Mouse (Mus musculus): ENCODE measurements around the gene Arhgap22. TPM values are rescaled to one million over a fixed set of nuclear protein-coding genes. Genes with fewer than 3 reads are reported as not detected.

Arhgap22 gene
- polyA plus RNA-seq, 1 experiment, result 9.0 TPM

DNA sequence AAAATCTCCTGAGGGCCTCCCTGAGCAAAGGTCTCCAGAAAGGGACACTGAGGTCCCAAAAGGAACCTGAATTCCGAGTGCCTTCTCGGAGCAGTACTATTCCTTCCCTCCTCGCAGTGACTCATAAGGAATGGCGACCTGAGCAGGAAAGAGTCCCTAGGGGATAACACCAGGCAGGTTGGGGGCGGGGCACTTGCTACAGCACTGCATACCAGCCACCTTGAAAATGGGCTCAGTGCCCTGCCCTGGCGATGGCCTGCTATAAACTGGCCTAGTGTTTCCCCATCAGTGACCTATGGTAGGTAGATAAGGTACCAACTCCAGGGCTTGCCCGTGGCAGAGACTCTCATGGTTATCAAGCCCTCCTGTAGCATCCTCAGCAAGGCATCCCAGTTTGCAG, 100.3 kb downstream of the Arhgap22 start:
- DNase-seq, result peak; percentile 42
- Histone ChIP-seq H3K27ac (ENCODE audit: insufficient read depth, low read depth, low read length) (no peak overlapping the region), H3K27me3 (replicated peaks; ENCODE audit: control insufficient read depth, insufficient read depth, low read length) (no peaks in the 10 kb centered on the region), H3K4me1 (ENCODE audit: control insufficient read depth, insufficient read depth, low read length) (no peaks in the 10 kb centered on the region), H3K36me3 (ENCODE audit: control insufficient read depth, insufficient read depth, low read length) (no peaks in the 10 kb centered on the region), H3K4me3 (ENCODE audit: insufficient read depth, low read depth, low read length) (no peak overlapping the region)
- TF ChIP-seq POLR2A (IDR thresholded peaks at IDR 0.05; ENCODE audit: low read depth, low read length) (no peak), CTCF (conservative IDR thresholded peaks at IDR 0.05; ENCODE audit: insufficient read depth, insufficient read length, low read depth, low read length) (no peak)
- WGBS, result 41% methylated on average over 7 of the region's 7 CpGs

DNA sequence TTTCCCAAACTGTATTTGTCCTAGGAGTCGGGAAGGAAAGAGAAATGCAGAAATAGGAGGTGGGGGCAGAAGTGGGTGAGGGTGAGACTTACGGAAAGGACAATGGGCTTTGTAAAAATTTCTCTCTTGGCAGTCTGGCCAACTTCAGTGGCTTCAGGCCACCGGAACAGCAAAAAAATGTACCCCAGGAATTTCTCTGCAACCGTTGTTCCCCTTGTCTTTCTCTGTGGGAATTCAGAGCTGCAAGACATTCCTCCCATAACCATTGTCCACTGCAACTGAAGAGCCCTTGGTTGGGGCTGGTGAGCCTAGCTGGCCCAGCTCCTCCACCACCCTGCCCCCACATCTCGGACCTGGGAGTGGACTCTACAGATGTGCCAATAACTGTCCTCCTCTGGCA, 101.3 kb downstream of the Arhgap22 start:
- Histone ChIP-seq H3K36me3 (ENCODE audit: control insufficient read depth, insufficient read depth, low read length) (no peaks in the 10 kb centered on the region), H3K27me3 (replicated peaks; ENCODE audit: control insufficient read depth, insufficient read depth, low read length) (no peaks in the 10 kb centered on the region), H3K4me3 (ENCODE audit: insufficient read depth, low read depth, low read length) (no peak overlapping the region), H3K4me1 (ENCODE audit: control insufficient read depth, insufficient read depth, low read length) (no peaks in the 10 kb centered on the region), H3K27ac (ENCODE audit: insufficient read depth, low read depth, low read length) (no peak overlapping the region)
- WGBS, result 71% methylated on average over 5 of the region's 5 CpGs
- DNase-seq, result no peak
- TF ChIP-seq CTCF (conservative IDR thresholded peaks at IDR 0.05; ENCODE audit: insufficient read depth, insufficient read length, low read depth, low read length) (no peak), POLR2A (IDR thresholded peaks at IDR 0.05; ENCODE audit: low read depth, low read length) (no peak)

DNA sequence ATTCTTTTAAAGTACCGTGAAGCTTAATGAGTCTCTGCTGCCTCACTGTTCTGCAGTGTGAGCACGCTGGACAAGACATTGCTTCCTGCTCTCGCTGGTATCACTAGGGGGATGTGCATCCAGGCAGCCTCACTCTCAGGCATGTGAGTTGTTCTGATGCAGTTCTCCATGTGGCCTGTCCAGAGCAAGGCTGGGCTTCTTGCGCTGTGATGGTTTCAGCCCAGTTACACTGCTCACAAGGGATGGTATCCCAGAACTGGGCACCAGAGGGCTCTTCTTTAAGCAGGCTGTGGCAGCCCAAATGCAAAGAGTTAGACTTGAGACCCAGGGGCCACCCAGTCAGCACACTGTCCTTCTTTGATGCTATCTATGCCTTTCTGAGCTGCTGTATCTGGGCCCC, 101.9 kb downstream of the Arhgap22 start:
- Histone ChIP-seq H3K27me3 (replicated peaks; ENCODE audit: control insufficient read depth, insufficient read depth, low read length) (no peaks in the 10 kb centered on the region), H3K4me1 (ENCODE audit: control insufficient read depth, insufficient read depth, low read length) (no peaks in the 10 kb centered on the region), H3K4me3 (ENCODE audit: insufficient read depth, low read depth, low read length) (no peak overlapping the region), H3K27ac (ENCODE audit: insufficient read depth, low read depth, low read length) (no peak overlapping the region), H3K36me3 (ENCODE audit: control insufficient read depth, insufficient read depth, low read length) (no peaks in the 10 kb centered on the region)
- no peak for DNase-seq
- WGBS, result 49% methylated on average over 4 of the region's 4 CpGs
- TF ChIP-seq POLR2A (IDR thresholded peaks at IDR 0.05; ENCODE audit: low read depth, low read length) (no peak), CTCF (conservative IDR thresholded peaks at IDR 0.05; ENCODE audit: insufficient read depth, insufficient read length, low read depth, low read length) (no peak)

DNA sequence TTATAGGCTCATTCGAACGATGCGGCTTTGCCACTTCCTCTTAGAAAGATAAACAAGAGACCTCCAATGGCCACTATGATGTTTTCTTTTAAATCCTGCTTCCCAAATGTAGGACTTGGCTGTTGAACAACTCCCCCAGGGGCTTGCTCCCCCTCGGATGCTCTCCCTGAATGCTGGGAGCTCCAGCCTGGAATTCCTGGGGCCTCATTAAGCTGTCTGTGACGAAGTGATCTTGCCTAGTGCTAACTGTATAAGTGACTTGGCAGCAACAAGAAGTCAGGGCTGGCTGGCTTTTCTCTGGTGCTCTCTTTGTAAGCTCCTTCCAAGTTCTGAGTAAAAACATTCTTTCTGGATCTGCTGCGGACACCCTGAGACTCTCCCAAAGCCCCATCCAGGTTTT, 104.1 kb downstream of the Arhgap22 start:
- no peaks in the 10 kb centered on the region for H3K36me3 ChIP-seq (ENCODE audit: control insufficient read depth, insufficient read depth, low read length)
- 48% methylated on average over 6 of the region's 6 CpGs for WGBS
- no peak overlapping the region for H3K4me3 ChIP-seq (ENCODE audit: insufficient read depth, low read depth, low read length)
- DNase-seq, result no peak
- TF ChIP-seq CTCF (conservative IDR thresholded peaks at IDR 0.05; ENCODE audit: insufficient read depth, insufficient read length, low read depth, low read length) (no peak), POLR2A (IDR thresholded peaks at IDR 0.05; ENCODE audit: low read depth, low read length) (no peak)
- peaks cover 11% of the 10 kb centered on the region for H3K4me1 ChIP-seq (ENCODE audit: control insufficient read depth, insufficient read depth, low read length)
- no peak overlapping the region for H3K27ac ChIP-seq (ENCODE audit: insufficient read depth, low read depth, low read length)
- no peaks in the 10 kb centered on the region for H3K27me3 ChIP-seq (replicated peaks; ENCODE audit: control insufficient read depth, insufficient read depth, low read length)

DNA sequence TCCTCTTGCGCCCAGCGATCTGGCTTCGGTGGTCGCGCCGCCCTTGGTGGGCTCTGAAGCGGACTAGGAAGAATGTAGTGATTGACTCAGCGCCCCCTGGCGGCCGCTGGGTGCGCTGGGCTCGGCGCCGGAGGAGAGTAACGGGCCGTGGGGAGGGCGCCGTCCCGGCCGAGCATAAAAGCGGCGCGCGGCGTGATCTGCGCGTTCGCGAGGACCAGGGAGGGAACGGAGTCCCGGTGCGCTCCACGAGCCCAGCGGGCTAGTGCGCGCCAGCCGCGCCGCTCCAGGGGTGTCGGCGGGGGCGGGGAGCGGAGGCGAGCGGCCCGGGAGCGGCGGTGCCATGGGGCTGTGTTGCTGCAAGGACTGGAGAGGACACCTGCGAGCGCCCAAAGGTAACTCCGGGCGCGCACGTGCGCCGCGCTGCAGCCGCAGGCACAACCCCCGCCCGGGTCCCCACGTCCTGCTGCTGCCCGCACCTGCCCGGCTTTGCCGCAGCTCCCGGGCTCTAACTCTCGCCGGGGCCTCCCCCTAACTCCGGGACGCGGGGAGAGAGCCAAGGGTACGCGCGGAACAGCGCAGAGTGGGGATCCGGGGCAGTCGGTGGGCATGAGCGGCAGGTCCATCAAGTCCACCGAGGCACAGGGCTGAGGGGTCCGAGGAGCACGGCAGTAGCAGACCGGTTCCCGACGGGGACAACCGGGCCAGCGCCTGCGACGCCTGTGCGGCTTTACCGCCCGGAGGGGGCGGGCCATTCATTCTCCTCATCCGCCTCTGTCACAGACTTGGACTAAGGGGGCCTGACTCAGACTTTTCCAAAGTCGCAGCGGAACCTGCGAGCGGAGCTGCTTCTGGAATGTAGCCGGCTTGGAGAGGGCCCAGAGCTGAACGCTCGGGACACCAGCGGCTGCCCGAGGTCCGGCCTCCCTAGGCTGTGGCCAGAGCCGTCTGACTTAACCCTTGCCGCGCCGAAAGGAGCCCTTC, 106.0 kb downstream of the Arhgap22 start:
- WGBS, result 1% methylated on average over 106 of the region's 106 CpGs
- Histone ChIP-seq H3K27me3 (replicated peaks; ENCODE audit: control insufficient read depth, insufficient read depth, low read length) (no peaks in the 10 kb centered on the region), H3K27ac (ENCODE audit: insufficient read depth, low read depth, low read length) (peak overlapping the region; percentile 77), H3K4me3 (ENCODE audit: insufficient read depth, low read depth, low read length) (peak overlapping the region; percentile 68), H3K36me3 (ENCODE audit: control insufficient read depth, insufficient read depth, low read length) (no peaks in the 10 kb centered on the region), H3K4me1 (ENCODE audit: control insufficient read depth, insufficient read depth, low read length) (peaks cover 11% of the 10 kb centered on the region)
- DNase-seq, result peak; percentile 83
- TF ChIP-seq POLR2A (IDR thresholded peaks at IDR 0.05; ENCODE audit: low read depth, low read length), result no peak
- TF ChIP-seq CTCF (conservative IDR thresholded peaks at IDR 0.05; ENCODE audit: insufficient read depth, insufficient read length, low read depth, low read length), result peak; percentile 56

DNA sequence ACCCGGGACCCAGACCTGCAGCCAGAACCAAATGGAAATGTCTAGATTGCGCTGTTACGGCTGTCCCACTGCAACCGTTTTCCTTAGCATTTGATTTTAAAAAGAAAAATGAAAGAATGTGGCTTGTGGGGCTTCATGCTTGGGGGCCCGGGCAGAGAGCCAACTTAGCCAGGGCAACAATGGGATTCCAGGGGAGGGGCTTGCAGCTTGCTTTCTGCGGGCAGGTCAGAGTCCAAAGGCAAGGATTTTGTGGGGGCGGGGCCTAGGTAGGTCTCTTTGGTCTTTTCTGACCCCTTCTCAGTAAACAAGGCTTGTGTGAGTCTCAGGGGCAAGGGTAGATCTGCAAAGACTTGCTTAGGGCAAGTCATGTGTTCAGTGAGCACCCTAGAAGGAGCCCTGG, 107.0 kb downstream of the Arhgap22 start:
- no peak for TF ChIP-seq CTCF (conservative IDR thresholded peaks at IDR 0.05; ENCODE audit: insufficient read depth, insufficient read length, low read depth, low read length)
- no peak for TF ChIP-seq POLR2A (IDR thresholded peaks at IDR 0.05; ENCODE audit: low read depth, low read length)
- H3K4me1 ChIP-seq (ENCODE audit: control insufficient read depth, insufficient read depth, low read length), result peaks cover 11% of the 10 kb centered on the region
- H3K36me3 ChIP-seq (ENCODE audit: control insufficient read depth, insufficient read depth, low read length), result no peaks in the 10 kb centered on the region
- 8% methylated on average over 7 of the region's 7 CpGs for WGBS
- no peaks in the 10 kb centered on the region for H3K27me3 ChIP-seq (replicated peaks; ENCODE audit: control insufficient read depth, insufficient read depth, low read length)
- DNase-seq, result peak; percentile 94
- peak overlapping the region; percentile 77 for H3K27ac ChIP-seq (ENCODE audit: insufficient read depth, low read depth, low read length)
- H3K4me3 ChIP-seq (ENCODE audit: insufficient read depth, low read depth, low read length), result peak overlapping the region; percentile 68

DNA sequence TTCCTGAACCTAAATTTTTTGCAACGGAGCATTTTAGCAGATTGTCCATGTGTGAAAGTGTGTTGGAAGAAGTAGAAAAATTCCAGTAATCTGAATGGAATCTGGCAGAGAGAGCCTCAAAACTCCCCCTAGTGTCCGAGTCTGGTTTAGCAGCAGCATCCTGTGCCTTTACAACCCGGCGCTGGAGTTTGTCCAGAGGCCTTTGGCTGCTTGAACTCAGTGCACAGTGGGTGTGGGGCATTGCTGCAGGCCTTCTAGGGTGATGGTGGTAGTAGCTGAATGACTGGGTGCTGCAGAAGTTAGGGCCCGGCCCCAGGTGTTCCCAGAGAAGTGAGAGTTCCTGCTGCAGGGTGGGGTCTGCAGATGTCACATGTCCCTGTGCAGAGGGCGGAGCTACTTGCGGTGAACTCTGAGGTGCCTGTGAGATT, 108.8 kb downstream of the Arhgap22 start:
- no peaks in the 10 kb centered on the region for H3K36me3 ChIP-seq (ENCODE audit: control insufficient read depth, insufficient read depth, low read length)
- 29% methylated on average over 7 of the region's 7 CpGs for WGBS
- H3K4me1 ChIP-seq (ENCODE audit: control insufficient read depth, insufficient read depth, low read length), result peaks cover 11% of the 10 kb centered on the region
- TF ChIP-seq CTCF (conservative IDR thresholded peaks at IDR 0.05; ENCODE audit: insufficient read depth, insufficient read length, low read depth, low read length), result peak; percentile 69
- TF ChIP-seq POLR2A (IDR thresholded peaks at IDR 0.05; ENCODE audit: low read depth, low read length), result no peak
- DNase-seq, result peak; percentile 90
- no peak overlapping the region for H3K27ac ChIP-seq (ENCODE audit: insufficient read depth, low read depth, low read length)
- H3K27me3 ChIP-seq (replicated peaks; ENCODE audit: control insufficient read depth, insufficient read depth, low read length), result no peaks in the 10 kb centered on the region
- H3K4me3 ChIP-seq (ENCODE audit: insufficient read depth, low read depth, low read length), result no peak overlapping the region
